Mouse (Mus musculus) MEL (cell line): ENCODE data around the gene Lrp6. TPM values are rescaled to one million over a fixed set of nuclear protein-coding genes. Genes with fewer than 3 reads are reported as not detected.

Experiments
- DNase-seq: peaks from one replicate; pipeline ENCODE4 v3.0.0; 2011; ENCODE audit warnings: low read depth, low spot score
- H3K27ac ChIP-seq: 2 replicates; pipeline ENCODE4 v1.5.1; 2012; ENCODE audit warnings: low read depth, mild to moderate bottlenecking, control low read depth, low read length, moderate library complexity; ENCODE audit not compliant: control insufficient read depth
- H3K27me3 ChIP-seq, 2 experiments: fragments of 150-350 bp in 1 of 2; sonication (generic) in 1 of 2; 2 replicates each; pipeline ENCODE4 v1.6.1; 2012; ENCODE audit warnings: low read length in 2 of 2, mild to moderate bottlenecking in 2 of 2, improper control_type of control experiment in 1 of 2, moderate library complexity in 1 of 2; ENCODE audit not compliant: insufficient read depth in 2 of 2, control insufficient read depth in 1 of 2
- H3K36me3 ChIP-seq, 2 experiments: 2 replicates each; pipeline ENCODE4 v1.6.1; 2012 to 2014; ENCODE audit warnings: low read length in 2 of 2, improper control_type of control experiment in 1 of 2, inconsistent platforms in 1 of 2, mild to moderate bottlenecking in 1 of 2; ENCODE audit not compliant: insufficient read depth in 2 of 2, control insufficient read depth in 1 of 2
- H3K4me1 ChIP-seq, 2 experiments: fragments of 150-350 bp in 1 of 2; sonication (generic) in 1 of 2; 2 replicates each; pipeline ENCODE4 v1.6.1; 2012; ENCODE audit warnings: low read length in 2 of 2, improper control_type of control experiment in 1 of 2, mild to moderate bottlenecking in 1 of 2; ENCODE audit not compliant: insufficient read depth in 2 of 2, control insufficient read depth in 1 of 2
- H3K4me3 ChIP-seq, 2 experiments: fragments of 150-350 bp in 1 of 2; sonication (generic) in 1 of 2; 2 replicates each; pipeline ENCODE4 v1.5.1; 2012; ENCODE audit warnings: low read depth in 2 of 2, low read length in 2 of 2, mild to moderate bottlenecking in 2 of 2, moderate library complexity in 2 of 2, control low read depth in 1 of 2, improper control_type of control experiment in 1 of 2; ENCODE audit not compliant: control insufficient read depth in 1 of 2, insufficient read depth in 1 of 2
- H3K79me2 ChIP-seq: 2 replicates; pipeline ENCODE4 v1.6.1; 2012; ENCODE audit warnings: mild to moderate bottlenecking, low read length, moderate library complexity; ENCODE audit not compliant: control insufficient read depth, poor library complexity, insufficient read depth
- H3K9ac ChIP-seq: 2 replicates; pipeline ENCODE4 v1.6.1; 2012; ENCODE audit warnings: low read depth, mild to moderate bottlenecking, control low read depth, low read length, moderate library complexity; ENCODE audit not compliant: control insufficient read depth, poor library complexity, severe bottlenecking
- H3K9me3 ChIP-seq: fragments of 150-350 bp; sonication (generic); replicated peaks from 2 replicates; pipeline ENCODE4 v1.6.1; 2012; ENCODE audit warnings: mild to moderate bottlenecking, low read length, improper control_type of control experiment, moderate library complexity; ENCODE audit not compliant: insufficient read depth
- CTCF ChIP-seq, 3 experiments: IDR thresholded peaks in 2 of 3; conservative IDR thresholded peaks in 1 of 3; 2 replicates each; pipeline ENCODE4 v1.5.1; 2011 to 2012; ENCODE audit warnings: low read length in 3 of 3, low read depth in 2 of 3, mild to moderate bottlenecking in 2 of 3, improper control_type of control experiment in 1 of 3, inconsistent platforms in 1 of 3, mixed read lengths in 1 of 3, moderate library complexity in 1 of 3; ENCODE audit not compliant: control insufficient read depth in 1 of 3, insufficient read depth in 1 of 3, poor library complexity in 1 of 3, severe bottlenecking in 1 of 3
- E2F4 ChIP-seq: IDR thresholded peaks from 2 replicates; pipeline ENCODE4 v1.6.1; 2011; ENCODE audit warnings: low read depth, low read length, improper control_type of control experiment, borderline replicate concordance
- ELF1 ChIP-seq: IDR thresholded peaks from 2 replicates; pipeline ENCODE4 v1.6.1; 2014; ENCODE audit warnings: low read depth, mild to moderate bottlenecking, inconsistent platforms, low read length, improper control_type of control experiment, moderate library complexity
- GABPA ChIP-seq: IDR thresholded peaks from 2 replicates; pipeline ENCODE4 v1.6.1; 2012; ENCODE audit warnings: low read depth, mild to moderate bottlenecking, inconsistent platforms, low read length, improper control_type of control experiment, moderate library complexity
- GATA1 ChIP-seq: IDR thresholded peaks from 2 replicates; pipeline ENCODE4 v1.6.1; 2011; ENCODE audit warnings: low read depth, low read length, improper control_type of control experiment
- JUND ChIP-seq: IDR thresholded peaks from 2 replicates; pipeline ENCODE4 v1.6.1; 2011; ENCODE audit warnings: low read depth, mild to moderate bottlenecking, improper control_type of control experiment, low read length
- KAT2A ChIP-seq: conservative IDR thresholded peaks from 2 replicates; pipeline ENCODE4 v1.6.1; 2012; ENCODE audit warnings: low read depth, low read length, improper control_type of control experiment, inconsistent platforms
- MAFK ChIP-seq: IDR thresholded peaks from 2 replicates; pipeline ENCODE4 v1.6.1; 2011; ENCODE audit warnings: low read depth, mild to moderate bottlenecking, low read length, improper control_type of control experiment, borderline replicate concordance
- MEF2A ChIP-seq: IDR thresholded peaks from 2 replicates; pipeline ENCODE4 v1.6.1; 2014; ENCODE audit warnings: low read depth, mild to moderate bottlenecking, inconsistent platforms, low read length, improper control_type of control experiment; ENCODE audit not compliant: poor library complexity, insufficient replicate concordance, severe bottlenecking; ENCODE audit errors: extremely low read depth
- MXI1 ChIP-seq: IDR thresholded peaks from 2 replicates; pipeline ENCODE4 v1.6.1; 2011; ENCODE audit warnings: mild to moderate bottlenecking, low read depth, low read length, improper control_type of control experiment
- MYB ChIP-seq: IDR thresholded peaks from 2 replicates; pipeline ENCODE4 v1.6.1; 2011; ENCODE audit warnings: mild to moderate bottlenecking, low read depth, low read length, improper control_type of control experiment
- POLR2A ChIP-seq, 2 experiments: IDR thresholded peaks; 2 replicates each; pipeline ENCODE4 v1.6.1; 2011 to 2012; ENCODE audit warnings: low read length in 2 of 2, mild to moderate bottlenecking in 2 of 2, control low read depth in 1 of 2, improper control_type of control experiment in 1 of 2, low read depth in 1 of 2, moderate library complexity in 1 of 2; ENCODE audit not compliant: control insufficient read depth in 1 of 2, insufficient read depth in 1 of 2, poor library complexity in 1 of 2
- POLR2AphosphoS5 ChIP-seq: IDR thresholded peaks from 2 replicates; pipeline ENCODE4 v1.6.1; 2012; ENCODE audit warnings: low read depth, borderline replicate concordance, mild to moderate bottlenecking, inconsistent platforms, low read length, moderate library complexity, mixed read lengths
- RAD21 ChIP-seq: IDR thresholded peaks from 2 replicates; pipeline ENCODE4 v1.6.1; 2011; ENCODE audit warnings: mild to moderate bottlenecking, low read depth, low read length, improper control_type of control experiment
- SIN3A ChIP-seq: IDR thresholded peaks from 2 replicates; pipeline ENCODE4 v1.6.1; 2012; ENCODE audit warnings: low read length, improper control_type of control experiment, inconsistent platforms
- SMC3 ChIP-seq: IDR thresholded peaks from 2 replicates; pipeline ENCODE4 v1.6.1; 2011; ENCODE audit warnings: low read depth, low read length, improper control_type of control experiment
- TCF12 ChIP-seq: IDR thresholded peaks from 2 replicates; pipeline ENCODE4 v1.6.1; 2014; ENCODE audit warnings: low read depth, mild to moderate bottlenecking, inconsistent platforms, low read length, improper control_type of control experiment, moderate library complexity
- UBTF ChIP-seq: IDR thresholded peaks from 2 replicates; pipeline ENCODE4 v1.6.1; 2012; ENCODE audit warnings: low read depth, mild to moderate bottlenecking, inconsistent platforms, low read length, improper control_type of control experiment, moderate library complexity, borderline replicate concordance; ENCODE audit not compliant: insufficient read depth
- USF1 ChIP-seq: IDR thresholded peaks from 2 replicates; pipeline ENCODE4 v1.6.1; 2014; ENCODE audit warnings: low read depth, mild to moderate bottlenecking, inconsistent platforms, low read length, improper control_type of control experiment, moderate library complexity
- USF2 ChIP-seq, 2 experiments: IDR thresholded peaks; 2 replicates each; pipeline ENCODE4 v1.6.1; 2011 to 2012; ENCODE audit warnings: improper control_type of control experiment in 2 of 2, low read length in 2 of 2, borderline replicate concordance in 1 of 2, inconsistent platforms in 1 of 2, low read depth in 1 of 2, mild to moderate bottlenecking in 1 of 2; ENCODE audit not compliant: insufficient read depth in 1 of 2
- polyA plus RNA-seq, 2 experiments: library from polyadenylated mRNA; stranded (reverse) in 1 of 2; unstranded in 1 of 2; fragments of >175 nt in 1 of 2; fragments of >200 nt in 1 of 2; gene quantifications; 2 replicates each; pipeline versions ENCODE4 v1.2.1 to v1.2.4; 2012; ENCODE audit warnings: low replicate concordance in 2 of 2, low read depth in 1 of 2; ENCODE audit not compliant: insufficient read length in 2 of 2, insufficient read depth in 1 of 2, missing spikeins in 1 of 2
- total RNA-seq: library from RNA; depleted of rRNA; stranded (reverse); fragments of 300-350 nt; gene quantifications from 2 replicates; pipeline ENCODE4 v1.2.3, GENCODE M21; 2012

Lrp6 gene
- total and polyA plus RNA-seq, 3 experiments = 13.1 to 25.7 (median 17.2) TPM

DNA sequence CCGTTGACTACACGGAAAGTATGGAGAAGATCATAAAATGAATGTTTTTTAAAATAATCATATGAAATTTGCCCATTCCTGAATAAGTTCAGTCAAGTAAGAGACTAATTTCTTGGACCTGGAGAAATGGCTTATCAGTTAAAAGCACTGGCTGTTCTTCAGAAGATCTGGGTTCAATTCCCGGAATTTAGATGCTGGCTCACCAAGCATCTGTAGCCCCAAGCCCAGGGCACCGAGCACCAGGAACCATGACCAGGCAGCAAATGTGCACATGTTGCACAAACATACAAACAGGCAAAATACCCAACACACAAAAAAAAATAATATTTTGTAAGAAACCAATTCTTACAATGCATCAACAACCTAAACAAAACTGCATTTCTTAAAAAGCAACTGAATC, 37.4 kb downstream of the Lrp6 start:
- TF ChIP-seq GATA1 (no peak), SIN3A (no peak), GABPA (no peak), UBTF (no peak), USF2 (IDR thresholded peaks at IDR 0.05; ENCODE audit: borderline replicate concordance in 1 of 2, insufficient read depth in 1 of 2, low read depth in 1 of 2, low read length in 2 of 2) (no peak), TCF12 (no peak), KAT2A (no peak), MXI1 (no peak)
- Histone ChIP-seq H3K79me2 (peaks cover 32% of the 10 kb centered on the region), H3K4me1 (peaks cover 14 to 15% of the 10 kb centered on the region in 2 experiments), H3K27ac (no peak overlapping the region), H3K9ac (no peak overlapping the region), H3K27me3 (no peaks in the 10 kb centered on the region), H3K36me3 (peaks cover 0 to 21% of the 10 kb centered on the region in 2 experiments), H3K4me3 (no peak overlapping the region), H3K9me3 (no peaks in the 10 kb centered on the region)
- no peak for DNase-seq

DNA sequence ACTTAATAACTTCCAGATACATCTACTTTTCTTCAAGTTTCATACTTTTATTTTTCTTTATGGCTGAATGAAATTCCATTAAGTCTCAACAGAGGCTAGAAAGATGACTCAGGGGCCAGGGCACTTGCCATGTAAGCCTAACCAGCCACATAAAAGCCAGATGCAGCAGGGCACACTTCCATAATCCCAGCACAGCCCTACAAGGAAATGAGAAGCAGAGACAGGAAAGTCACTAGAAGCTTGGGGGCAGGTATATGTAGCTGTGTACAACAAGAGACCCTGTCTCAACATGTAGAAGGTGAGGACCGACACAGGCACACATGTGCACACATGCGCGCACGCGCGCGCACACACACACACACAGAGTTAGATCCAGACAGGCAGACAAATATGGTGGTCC, 38.4 kb downstream of the Lrp6 start:
- Histone ChIP-seq H3K27ac (no peak overlapping the region), H3K4me1 (peaks cover 12 to 13% of the 10 kb centered on the region in 2 experiments), H3K27me3 (no peaks in the 10 kb centered on the region), H3K4me3 (no peak overlapping the region), H3K9ac (no peak overlapping the region), H3K9me3 (no peaks in the 10 kb centered on the region), H3K79me2 (peaks cover 33% of the 10 kb centered on the region), H3K36me3 (peaks cover 0 to 23% of the 10 kb centered on the region in 2 experiments; a peak in 3 of 4 replicates)
- TF ChIP-seq ELF1 = no peak
- no peak for TF ChIP-seq SMC3
- no peak for TF ChIP-seq POLR2AphosphoS5
- TF ChIP-seq POLR2A (IDR thresholded peaks at IDR 0.05; ENCODE audit: control insufficient read depth in 1 of 2, insufficient read depth in 1 of 2, low read depth in 1 of 2, low read length in 2 of 2, poor library complexity in 1 of 2) = no peak
- no peak for TF ChIP-seq SIN3A
- TF ChIP-seq GATA1 = no peak
- no peak for TF ChIP-seq MAFK
- no peak for TF ChIP-seq USF1
- TF ChIP-seq CTCF (IDR thresholded peaks at IDR 0.05 in 2 of 3, conservative IDR thresholded peaks at IDR 0.05 in 1 of 3; ENCODE audit: control insufficient read depth in 1 of 3, insufficient read depth in 1 of 3, low read depth in 2 of 3, low read length in 3 of 3, poor library complexity in 1 of 3, severe bottlenecking in 1 of 3) = no peak
- TF ChIP-seq MEF2A = no peak
- no peak for TF ChIP-seq MYB
- TF ChIP-seq JUND = no peak
- TF ChIP-seq RAD21 = no peak
- TF ChIP-seq TCF12 = no peak
- no peak for TF ChIP-seq E2F4
- DNase-seq = no peak
